Mouse (Mus musculus) gastrocnemius, postnatal 36 days (tissue): ENCODE results near the gene Kif23. TPM values are rescaled to one million over a fixed set of nuclear protein-coding genes. Genes with fewer than 3 reads are reported as not detected.

Experiments
- DNase-seq, 2 experiments: peaks; one replicate each; pipeline ENCODE4 v3.0.0; 2022
- intact Hi-C: fragments of 180-260 bp; cut with DNase I; formaldehyde crosslinking; loops from one replicate; pipeline ENCODE4 v1.15.1; 2025
- total RNA-seq, 2 experiments: library from RNA; stranded (reverse); gene quantifications; 2 replicates each; pipeline ENCODE4 v1.2.3; 2021

Kif23 gene
- total RNA-seq, 2 experiments from 2014 or later = 0.81 to 1.8 TPM

DNA sequence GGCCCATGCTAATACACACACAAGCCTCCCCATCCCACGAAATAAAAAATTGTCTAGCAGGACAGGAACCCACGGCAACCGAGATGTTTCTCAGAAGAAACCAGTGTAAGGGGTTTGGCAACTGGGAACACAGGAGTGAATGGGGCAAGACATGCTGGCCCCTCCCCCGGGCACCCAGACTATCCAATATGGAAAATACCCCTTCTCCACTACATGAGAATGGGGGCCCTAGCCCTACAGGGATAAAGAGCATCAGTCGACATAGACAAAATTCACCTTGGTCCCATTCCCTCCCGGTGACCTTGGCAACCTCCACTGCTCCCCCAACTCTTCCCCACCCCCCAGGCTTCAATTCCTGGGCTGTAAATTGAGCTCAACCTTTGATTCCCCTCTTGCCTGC is 74.7 kb downstream of the Kif23 start:
- intact Hi-C loops = no loop called here
- DNase-seq = no peak

DNA sequence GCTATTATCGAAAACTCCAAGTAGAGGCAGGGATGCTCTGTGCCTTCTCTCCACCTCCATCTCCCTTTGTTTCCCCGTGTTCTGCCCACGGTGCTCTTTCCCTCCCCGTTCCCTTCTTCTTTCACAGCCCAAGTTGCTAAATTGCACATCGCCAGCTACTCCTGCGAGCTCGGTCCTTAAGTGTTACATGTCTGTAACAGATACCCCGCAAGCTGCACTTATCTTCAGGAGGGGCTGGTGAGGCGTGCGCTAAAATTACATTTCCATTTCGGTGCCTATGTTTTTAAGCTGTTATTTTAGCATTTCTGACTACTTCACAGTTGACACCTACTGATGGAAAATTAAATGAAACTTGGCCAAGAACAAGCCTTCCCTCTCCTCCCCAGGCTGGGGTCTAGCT is 78.9 kb downstream of the Kif23 start:
- intact Hi-C loops = no loop called here
- no peak for DNase-seq

Other genes starting within 250 kb of the Kif23 start
- 1,000 to 10,000 TPM; 1,130 to 1,294 TPM for gene Rplp1, start 32.2 kb downstream of the Kif23 start, total RNA-seq
- gene Paqr5, start 80.1 kb upstream of the Kif23 start, total RNA-seq = not detected
- gene Glce, start 175.9 kb upstream of the Kif23 start, total RNA-seq = 1 to 10 TPM; 5.0 to 7.2 TPM